Mouse (Mus musculus) cerebral cortex, adult 2 months (tissue): Measurements from ENCODE around the gene Tbxas1.

Experiments
- WGBS: fragments of 180-500 bp; shearing (Covaris S2); methylation state at CpG from one replicate; pipeline ENCODE4 v1.1.7; 2018; 5-methylcytosine and 5-hydroxymethylcytosine counted together

Tbxas1 gene

DNA sequence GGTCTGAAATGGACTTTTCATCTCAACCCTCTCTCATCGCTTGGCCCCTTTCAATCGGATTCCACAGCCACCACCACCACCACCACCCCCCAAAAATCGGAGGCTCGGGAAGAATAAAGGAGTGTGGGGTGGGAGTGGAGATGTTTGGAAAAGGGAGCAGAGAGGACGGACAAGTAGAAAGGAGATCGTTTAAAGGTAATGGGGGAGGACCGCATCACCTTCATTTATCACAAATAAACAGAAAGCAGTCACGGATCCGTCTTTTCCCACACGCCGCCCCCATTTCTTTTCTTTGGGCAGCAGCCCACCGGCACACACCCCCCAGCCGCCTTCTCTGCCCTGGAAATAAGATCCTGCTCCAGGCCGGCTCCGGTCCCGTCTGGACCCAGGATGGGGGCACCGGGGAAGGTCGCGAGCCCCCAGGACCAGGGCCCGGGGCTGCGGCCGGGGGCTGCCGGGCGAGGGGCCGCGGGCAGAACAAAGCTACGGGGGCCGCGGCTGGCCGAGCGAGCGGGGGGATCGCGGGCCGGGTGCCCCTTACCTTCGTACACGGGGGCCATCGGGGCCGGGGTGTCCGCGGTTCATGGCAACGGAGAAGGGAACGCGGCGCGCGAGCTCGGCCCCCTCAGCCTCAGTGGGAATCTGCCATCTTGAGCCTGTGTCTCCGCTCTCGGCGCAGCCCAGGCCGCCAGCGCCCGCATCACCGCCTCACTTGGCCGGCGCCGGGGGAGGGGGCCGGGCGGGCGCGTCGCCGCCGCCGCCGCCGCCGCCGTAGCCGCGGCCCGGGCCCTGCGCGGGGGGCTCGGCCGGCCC lies at the start of gene Tbxas1:
Tbxas1 (plus strand) TSS at position 147 of the 813 bp plus-strand sequence.
- 3% methylated on average over 76 of the region's 77 CpGs for WGBS

DNA sequence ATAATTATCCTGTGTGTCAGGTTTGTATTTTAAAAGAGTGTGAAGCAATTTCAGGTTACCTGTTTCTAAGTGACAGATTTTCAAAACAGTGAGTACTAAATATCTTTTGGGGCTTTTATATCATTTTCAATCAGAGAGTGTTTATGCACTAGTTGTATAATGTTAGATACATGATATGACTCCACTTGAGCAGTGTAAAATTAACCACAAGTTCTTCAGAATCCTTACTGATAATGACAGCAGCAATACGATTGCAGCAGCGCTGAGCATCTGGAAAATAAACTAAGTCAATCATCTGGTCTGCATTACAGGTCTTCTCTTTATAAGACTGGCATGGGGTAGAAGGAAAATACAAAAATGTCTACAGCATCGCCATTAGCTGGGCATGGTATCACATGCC lies 48.3 kb upstream of the Tbxas1 start:
- WGBS, result 93% methylated on average over 3 of the region's 3 CpGs

DNA sequence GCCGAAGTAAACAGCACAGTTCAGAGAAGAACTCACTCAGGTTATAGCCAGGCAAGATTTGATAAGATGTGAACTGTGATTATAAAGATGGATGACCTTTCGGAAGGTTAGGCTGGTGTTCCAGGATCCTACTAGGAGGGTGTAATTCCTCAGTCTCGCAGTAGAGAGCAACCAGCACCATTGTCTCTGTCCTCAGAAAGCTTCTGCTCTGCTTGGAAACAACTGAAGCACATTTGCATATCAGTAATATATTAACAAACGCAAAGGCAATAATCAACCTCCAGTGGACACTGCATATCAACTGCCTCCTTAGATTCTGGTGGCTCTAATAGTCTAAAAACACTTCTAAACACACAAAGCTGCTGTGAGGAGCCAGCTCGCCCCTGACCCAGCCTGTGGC lies 47.8 kb upstream of the Tbxas1 start:
- WGBS, result 90% methylated on average over 5 of the region's 5 CpGs

DNA sequence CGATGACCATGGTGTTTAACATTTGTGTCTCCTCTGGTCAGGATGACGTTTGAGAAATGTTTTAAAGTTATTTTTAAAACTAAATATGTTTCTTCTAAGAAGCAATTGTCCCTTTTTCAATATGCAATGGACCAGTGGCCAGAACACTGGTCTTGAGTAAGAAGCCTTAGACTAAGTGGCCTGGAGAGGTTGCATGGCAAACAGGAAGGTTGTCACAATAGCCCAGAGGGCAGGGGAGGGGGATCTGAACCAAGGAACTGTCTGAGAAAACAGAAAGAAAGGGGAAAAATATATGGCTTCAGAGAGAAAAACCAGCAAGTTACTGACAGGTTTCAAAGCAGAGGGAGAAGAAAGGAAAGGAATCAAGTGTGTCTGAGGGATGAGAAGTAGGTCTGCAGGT lies 47.0 kb upstream of the Tbxas1 start:
- 74% methylated on average over 2 of the region's 2 CpGs for WGBS

DNA sequence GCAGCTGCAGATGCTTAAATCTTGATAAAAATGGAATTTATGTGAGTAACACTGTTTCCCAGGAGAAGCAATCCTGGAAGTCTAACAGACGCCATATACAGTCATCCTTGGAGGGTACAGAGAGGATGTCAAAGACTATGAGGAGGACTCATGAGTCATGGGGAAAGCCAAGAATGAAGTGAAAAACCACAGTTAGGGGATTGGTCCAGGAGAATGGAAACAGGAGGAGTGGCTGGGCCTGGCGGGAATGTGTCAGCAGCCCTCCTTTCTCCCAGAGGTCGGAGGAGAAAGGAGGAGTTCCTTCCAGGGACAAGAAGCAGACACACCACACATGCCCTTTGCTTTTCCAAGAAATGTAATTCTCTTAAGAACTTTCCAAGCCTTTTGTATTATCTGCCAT lies 45.8 kb upstream of the Tbxas1 start:
- WGBS, result 68% methylated on average over 3 of the region's 3 CpGs

DNA sequence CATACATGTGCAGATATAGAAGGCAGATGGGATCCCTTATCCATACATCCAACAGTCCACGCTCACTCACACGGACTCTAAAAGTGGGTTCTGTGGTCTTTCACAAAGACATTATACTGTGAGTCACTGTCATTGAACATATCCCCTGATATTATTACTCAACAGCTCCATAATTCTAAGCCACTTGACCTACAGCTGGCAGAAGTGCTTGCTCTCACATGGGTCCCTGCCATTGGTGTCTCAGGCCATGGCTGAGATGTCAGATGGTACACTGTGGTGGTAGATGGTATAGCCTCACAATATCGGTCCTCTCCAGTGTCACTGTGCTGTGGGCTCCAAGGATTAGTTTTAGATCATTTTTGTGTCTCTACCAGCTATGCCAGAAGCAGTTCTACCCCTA lies 41.5 kb upstream of the Tbxas1 start:
- 84% methylated on average over 3 of the region's 3 CpGs for WGBS

DNA sequence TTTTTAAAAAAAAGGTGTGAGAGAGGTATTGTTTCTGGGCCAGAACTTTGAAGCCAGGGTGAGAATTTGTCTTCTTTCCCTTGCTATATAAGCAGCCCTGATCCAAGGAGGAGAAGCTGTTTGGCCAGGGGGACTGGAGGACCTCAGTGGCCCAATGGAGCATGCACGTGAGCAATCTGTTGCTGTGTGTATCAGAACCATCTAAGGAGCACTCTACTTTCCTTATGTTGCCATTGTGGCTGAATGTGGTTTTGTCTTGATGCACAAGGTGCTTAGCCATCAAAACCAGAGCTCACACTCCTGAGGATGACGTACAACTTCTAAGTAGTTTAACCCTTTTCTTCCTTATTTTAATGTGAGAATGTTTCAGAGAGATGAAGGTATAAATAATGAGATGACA lies 40.5 kb upstream of the Tbxas1 start:
- WGBS, result 91% methylated on average over 2 of the region's 2 CpGs

DNA sequence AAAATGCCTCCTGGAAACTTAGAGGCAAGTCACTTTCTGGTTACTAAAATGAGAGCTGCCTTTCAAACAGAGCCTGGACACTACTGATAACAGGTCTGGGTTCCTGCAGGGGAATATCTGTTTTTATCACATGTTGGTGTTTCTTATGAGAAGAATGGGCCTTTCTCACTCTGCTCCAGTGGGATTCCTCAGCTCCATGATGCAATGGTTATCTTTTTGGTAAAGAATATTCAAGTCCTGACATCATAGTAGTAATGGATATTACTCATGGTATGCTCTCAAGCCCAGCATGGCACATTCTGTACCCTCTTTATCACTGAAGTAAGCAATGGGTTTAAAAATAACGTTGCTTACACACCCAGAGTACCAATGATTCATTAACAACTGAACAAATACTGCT lies 40.0 kb upstream of the Tbxas1 start:
- WGBS, result 78% methylated on average over 1 of the region's 1 CpGs

DNA sequence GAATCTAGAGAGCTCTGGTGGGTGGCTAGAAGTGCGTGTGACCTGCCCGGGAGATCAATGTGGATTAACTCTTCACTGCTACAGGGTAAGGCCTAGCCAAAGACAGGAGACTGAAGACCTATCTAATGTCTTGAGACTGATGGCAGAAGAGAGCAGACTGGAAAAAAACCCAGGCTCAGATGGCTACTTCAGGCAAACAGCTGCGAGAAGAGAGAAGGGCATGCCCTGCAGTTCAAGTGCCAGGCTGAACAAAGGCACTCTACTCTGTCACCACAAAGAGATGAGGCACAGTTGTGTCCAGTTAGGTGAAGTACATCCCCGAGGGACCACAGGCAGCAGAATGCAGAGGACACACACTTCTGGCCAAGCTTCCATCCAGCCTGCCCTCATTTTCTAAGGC lies 37.1 kb upstream of the Tbxas1 start:
- WGBS, result 78% methylated on average over 4 of the region's 4 CpGs

DNA sequence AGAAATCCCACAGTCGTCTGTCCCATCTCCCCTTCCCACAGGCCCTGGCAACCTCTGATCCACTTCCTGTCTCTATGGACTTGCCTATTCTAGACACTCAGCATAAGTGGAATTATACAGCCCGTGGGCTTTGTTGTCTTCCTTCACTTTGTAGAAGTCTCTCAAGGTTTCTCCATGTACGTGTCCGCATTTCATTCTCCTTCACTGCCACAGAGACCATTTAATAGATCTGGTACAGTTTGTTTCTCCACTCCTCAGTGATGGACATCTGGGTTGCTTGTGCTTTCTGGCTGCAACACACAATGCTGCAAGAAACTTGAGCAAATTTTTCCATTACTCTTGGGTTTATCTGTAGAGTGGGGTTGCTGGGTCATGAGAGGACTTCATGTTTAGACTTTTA lies 35.3 kb upstream of the Tbxas1 start:
- WGBS, result 66% methylated on average over 4 of the region's 4 CpGs

DNA sequence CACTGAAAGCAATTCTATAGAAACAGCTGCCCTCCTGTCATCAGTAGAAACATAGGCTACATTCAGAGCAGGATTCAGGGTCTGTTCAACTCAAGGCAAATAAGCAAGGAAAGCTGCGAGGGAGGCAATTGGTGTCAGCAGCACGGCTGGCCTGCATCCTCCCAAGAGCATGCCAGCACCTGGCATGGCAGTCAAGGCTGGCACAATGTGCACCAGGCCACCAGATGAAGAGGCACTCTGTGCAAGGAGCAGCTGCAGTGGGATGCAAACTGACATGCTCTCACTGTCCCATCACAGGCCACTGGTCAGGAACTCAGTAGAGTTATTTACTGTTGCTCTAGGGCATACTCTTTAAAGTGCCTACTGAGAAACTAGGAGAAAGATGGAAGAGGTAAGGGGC lies 34.8 kb upstream of the Tbxas1 start:
- 43% methylated on average over 2 of the region's 2 CpGs for WGBS

DNA sequence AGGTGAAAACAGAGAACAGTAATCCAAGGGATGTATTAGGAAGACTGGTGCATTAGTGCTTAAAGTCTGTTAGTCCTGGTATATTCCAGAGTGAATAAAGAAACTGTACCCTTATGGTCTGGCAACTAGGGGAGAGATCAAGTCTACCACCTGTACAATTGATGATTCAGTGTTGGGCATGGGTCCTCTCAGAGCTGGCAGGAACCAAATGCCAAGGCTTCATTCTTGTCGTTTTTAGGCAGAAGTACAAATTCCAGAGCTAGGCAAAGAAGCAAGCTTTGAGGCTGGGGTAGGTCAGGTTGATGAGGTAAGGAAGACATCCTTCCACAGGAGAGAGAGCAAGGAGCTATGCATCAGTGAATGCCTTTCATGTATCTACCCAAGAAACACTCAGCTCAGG lies 34.4 kb upstream of the Tbxas1 start:
- 57% methylated on average over 1 of the region's 1 CpGs for WGBS

DNA sequence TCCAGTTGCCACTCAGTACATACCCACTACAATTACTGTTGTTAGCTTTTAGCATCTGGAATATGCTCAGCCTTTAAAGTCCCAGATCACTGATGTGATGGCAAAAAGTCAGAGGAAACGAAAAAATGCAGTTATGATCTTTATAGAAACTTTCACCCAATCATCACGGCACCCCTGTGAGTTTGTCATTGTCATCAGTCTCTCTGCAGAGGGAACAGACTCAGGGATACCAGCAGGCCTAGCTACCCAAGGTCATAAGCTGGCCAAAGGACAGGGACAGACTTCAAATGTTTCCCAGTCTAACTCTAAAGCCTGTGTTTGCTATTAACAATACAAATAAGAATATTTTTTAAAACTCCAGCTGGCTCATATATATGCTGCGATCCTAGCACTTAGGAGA lies 33.7 kb upstream of the Tbxas1 start:
- 86% methylated on average over 3 of the region's 3 CpGs for WGBS

DNA sequence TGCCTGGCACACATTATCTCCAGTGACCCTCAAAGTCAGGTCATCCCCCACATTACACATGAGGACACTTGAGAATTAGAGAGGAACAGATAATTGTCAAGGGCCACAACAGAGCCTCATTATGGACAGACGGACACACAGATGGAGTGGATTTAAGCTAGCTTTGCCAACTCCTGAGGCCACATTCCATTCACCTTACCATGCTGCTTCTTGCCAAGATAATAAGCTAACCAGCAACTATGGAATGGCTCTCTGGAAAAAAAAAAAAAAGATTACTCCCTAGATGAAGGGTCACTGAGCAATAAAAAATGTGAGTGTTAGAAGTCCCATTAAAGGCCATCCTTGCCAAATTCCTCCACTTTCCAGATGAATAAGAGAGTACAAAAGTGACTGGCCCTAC lies 30.1 kb upstream of the Tbxas1 start:
- WGBS, result 79% methylated on average over 1 of the region's 1 CpGs

DNA sequence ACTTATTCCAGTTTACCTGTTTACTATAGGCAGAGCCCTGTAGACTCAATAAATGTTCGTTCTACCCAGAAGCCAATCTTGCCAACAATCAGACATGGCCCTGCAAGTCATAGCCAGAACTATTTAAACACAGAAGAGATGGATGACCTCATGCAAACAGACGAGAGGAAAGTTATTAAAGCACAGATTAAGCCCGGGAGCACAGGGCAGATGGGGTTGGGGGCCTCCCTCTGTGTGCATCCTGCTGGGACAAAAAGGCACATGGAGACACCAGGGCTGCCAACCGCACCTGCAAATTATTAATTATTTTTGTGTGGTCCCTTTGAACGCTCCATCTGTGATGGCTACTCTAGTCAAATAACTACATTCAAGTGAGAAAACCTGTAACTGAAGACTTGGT lies 29.3 kb upstream of the Tbxas1 start:
- 63% methylated on average over 5 of the region's 5 CpGs for WGBS

DNA sequence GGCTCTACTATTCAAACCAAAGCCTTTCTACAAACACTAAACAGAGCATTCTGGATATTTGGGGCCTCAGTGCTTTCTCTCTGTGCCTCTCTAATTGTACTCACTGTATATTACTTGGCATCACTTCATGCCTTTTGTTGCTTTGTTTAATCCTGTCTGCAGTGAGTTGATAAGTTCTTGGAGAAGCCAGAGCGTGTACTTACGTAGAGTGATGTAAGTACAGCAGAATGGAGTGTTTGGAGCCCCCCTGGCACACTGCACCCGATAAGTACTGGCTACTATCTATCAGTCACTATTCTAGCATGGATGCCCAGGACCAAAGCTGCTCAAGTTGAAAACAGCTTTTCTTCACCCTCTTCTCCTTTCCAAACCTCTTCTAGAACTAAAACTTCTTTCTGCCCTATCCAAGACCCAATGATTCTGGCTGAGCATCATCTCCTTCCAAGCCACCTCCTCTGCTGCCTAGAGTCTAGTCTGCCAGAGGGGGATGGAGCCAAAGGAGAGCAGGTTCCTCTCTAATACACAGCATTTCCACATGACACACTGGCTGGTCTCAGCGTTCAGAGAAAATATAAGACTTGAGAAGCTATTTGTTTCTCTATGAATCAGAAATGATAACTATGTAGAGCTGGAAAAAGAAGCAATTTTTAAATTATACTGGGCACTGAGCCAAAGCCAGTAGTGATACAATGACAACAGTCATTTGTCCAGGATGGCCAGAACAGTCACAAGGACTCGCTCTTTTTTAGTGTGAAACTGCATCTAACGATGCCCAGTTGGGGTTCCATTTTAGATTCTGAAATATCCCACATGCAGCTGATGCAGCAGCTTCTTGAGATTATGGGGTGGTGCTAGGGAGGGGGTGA lies 28.6 kb upstream of the Tbxas1 start:
- 36% methylated on average over 6 of the region's 6 CpGs for WGBS

DNA sequence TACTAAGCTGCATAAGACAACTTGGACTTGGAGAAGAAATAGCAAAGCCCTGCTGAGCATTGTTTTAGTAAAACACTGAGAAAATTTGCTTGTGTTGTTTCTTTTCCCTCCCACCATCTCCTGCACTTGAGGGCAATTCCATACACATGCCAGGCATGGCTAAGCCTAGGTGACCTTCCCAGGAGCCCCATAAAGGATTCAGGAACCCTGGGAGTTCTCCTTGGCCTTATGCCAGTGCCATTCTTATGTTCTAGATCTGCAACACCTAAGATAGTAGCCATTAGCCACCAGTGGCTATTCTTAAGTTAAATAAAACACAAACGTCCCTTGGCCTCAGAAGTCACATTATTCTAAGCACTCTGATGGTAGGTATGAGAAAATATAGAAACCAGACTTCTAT lies 27.8 kb upstream of the Tbxas1 start:
- 43% methylated on average over 1 of the region's 1 CpGs for WGBS

DNA sequence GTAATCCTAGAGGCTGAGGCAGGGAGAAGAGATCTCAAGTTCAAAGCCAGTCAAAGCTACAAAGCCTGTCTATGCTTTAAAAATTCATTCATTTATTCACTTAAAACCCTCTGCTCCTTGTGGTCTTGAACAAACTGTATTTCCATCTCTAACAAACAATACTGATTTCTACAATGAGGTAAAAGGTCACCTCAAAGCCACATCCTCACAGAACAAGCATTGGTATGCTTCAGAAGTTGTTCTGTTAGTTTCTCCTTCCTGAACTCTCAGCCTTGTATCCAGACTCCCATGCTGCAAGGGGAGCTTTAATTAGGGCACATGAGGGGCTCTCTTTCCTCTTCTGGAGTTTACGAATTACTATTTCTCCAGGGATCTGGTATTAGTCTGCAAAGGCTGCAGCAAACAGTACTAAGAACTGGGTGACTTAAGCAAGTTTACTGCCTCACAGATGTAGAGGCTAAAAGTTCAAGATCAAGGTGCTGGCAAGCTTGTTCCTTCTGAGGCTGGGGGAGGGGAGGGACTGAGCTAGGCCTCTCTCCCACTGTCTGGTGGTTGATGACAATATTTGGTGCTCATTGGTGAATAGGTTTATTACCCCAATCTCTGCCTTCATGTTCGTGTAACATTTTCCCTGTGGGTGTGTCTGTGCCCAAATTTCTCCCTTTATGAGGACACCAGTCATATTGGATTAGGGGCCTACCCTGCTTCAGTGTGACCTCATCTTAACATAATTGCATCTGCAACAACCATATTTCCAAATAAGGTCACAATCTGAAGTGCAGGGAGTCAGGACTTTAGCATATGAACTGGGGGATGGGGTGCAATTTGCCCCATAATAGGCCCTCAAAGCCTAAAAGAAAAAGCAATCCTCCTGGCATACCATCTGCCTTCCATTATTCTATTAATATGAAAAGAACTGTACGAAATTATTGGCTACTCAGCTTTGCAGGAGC lies 27.0 kb upstream of the Tbxas1 start:
- 73% methylated on average over 3 of the region's 3 CpGs for WGBS

DNA sequence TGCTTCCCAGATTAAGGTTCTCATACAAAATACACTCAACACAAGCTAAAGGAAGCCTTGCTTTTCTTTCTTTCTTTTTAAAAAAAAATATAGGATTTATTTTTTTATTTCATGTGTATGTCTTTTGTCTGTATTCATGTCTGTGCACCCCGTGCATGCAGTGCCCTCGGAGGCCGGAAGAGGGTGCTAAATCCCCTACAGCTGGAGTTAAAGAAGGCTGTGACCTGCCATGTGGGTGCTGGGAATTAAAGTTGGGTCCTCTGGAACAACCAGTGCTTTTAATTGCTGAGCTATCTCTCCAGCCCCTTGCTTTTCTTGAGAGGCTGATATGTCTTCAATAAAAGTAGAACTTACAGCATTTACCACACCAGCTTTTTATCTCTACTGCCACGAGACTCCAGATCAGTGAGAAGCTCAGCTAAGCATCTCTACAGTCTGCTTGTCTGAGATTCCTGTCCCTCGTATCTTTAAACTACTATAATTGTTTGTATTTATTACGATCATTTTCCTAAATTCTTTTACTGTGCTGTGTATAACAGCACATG lies 24.4 kb upstream of the Tbxas1 start:
- WGBS, result 93% methylated on average over 6 of the region's 6 CpGs

DNA sequence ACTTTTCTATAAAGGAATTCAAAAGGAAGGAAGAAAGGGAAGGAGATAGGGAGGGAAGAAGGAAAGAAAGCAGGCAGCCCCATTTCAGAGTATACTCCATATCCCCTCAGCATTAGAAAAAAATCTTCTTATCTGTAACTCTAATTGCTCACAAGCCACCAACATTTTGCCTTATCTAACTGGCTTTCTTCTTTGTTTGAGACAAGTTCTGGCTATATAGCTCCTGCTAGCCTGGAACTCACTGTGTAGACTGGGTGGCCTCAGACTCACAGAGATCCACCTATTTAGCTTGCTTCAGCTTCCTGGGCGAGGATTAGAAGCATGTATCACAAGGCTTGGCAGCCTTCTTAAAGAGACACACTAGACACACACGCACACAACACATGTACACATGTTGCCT lies 23.5 kb upstream of the Tbxas1 start:
- WGBS, result 82% methylated on average over 2 of the region's 2 CpGs

DNA sequence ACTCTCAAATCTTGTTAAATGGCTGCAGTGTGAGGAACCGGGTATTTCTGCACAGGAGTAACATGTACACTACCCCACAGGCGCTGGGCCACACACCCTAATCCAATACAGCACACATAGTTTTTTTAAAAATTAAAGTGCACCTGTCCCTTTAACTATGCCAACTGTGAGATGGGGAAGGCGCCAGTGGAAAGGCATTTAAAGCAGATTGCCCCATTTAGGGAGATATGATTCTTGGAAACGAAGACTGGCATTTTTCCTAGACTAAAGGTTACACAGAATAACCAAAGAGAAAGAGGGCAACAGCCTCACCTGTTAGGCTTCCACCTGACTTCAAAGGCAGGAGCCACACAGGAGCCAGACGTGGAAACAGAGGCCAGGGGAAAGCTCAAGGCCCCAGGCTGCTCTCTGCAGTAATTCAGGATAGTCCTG lies 21.6 kb upstream of the Tbxas1 start:
- 65% methylated on average over 5 of the region's 5 CpGs for WGBS

DNA sequence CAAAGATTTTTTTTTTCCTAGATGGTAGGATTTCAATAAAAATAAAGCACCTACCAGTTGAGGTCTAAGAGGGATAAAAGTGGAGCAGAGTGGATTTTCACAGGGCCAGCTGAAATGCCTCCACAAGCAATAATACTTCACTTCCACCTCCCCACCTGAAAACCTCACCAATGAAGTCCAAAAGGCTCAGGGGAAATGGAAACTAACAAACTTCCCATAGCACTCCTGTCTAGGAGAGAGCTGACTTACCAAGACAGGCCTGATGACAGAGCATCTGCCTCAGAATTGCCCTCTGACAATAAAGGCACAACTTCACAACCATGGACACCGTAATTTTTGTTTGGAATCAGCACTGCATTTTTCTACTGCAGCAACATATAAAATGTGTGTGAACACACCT lies 15.4 kb upstream of the Tbxas1 start:
- 84% methylated on average over 1 of the region's 1 CpGs for WGBS
